Mouse (Mus musculus) heart, adult 9 months (tissue): Measurements from ENCODE around the gene Zfp536.
"Not testable (repeated sequence)": the region's sequence is repeated elsewhere in the genome, so short reads cannot be mapped to it uniquely, and the experiment has no call there.

Source experiments
- DNase-seq, 2 experiments: peaks; one replicate each; pipeline ENCODE4 v3.0.0; 2022; ENCODE audit warnings: low spot score in 2 of 2

The Zfp536 gene

DNA sequence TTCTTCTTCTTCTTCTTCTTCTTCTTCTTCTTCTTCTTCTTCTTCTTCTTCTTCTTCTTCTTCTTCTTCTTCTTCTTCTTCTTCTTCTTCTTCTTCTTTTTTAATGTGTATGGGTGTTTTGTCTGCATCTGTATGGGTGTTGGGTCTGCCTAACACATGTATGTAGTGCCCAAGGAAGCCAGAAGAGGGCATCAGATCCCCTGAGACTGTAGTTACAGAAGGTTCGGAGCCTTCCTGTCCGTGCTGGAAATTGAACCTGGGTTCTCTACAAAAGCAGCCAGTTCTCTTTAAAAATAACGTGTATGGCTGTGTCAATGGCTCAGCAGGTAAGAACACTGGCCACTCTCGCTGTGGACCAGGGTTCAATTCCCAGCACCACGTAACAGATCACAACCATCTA is 167.0 kb downstream of the Zfp536 start:
- no peak for DNase-seq

DNA sequence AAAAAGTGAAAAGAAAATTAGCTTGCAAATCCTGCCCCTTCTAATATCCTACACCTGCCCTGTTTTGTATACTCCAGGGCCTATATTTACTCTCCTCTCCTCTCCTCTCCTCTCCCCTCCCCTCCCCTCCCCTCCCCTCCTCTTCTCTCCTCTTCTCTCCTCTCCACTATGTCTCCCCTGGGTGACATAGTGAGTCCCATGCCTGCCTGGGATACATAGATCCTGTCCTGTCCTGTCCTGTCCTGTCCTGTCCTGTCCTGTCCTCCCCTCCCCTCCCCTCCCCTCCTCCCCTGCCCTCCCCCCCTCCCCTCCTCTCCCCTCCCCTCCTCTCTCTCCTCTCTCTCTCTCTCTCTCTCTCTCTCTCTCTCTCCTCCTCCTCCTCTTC is 169.9 kb downstream of the Zfp536 start:
- DNase-seq = not testable (repeated sequence)

DNA sequence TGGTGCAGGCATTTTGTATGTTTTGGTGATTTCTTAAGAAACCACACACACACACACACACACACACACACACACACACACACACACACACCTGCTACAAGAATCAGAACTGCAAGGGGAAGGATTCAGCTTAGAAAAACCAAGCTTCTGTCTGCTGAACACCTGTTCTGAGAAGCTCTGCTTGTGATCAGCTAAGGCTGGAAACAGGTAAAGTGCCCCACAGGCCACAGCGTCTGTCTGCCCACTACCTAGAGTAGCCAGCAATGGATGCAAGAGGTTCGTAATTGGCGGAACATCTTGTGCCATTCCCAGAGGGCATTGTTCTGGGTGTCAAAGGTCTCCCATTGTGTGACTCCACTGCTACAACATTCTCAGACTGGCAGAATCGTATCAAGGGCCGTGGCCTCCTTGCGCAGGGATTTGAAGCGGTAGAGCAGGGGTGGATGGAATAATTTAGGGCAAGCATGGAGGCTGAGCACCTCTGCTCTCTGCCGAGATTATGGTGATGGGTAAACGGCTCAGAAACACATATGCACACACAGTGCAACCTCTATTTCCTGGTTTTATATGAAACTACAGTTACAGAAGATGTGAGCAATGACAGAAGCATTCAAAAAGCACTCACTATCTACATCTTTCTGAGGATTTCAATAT is 170.4 kb downstream of the Zfp536 start:
- DNase-seq = no peak

DNA sequence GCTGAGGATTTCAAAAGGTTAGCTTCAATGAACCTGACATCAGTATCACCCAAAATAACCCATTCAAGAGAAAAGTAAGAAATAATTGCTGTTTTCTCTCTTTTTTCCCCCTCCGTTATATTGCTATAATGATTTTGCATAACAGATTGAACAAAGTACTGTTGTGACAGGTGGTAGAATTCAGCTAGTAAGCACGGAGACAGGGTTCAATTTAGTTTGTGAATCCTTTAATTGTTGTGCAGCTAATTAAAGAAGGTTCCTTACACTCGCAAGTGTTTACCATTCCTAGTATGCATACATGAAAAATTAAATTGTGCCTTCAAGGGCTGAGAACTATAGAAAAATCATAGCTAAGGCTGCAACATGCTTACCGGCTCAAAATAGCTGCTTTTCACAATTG is 173.1 kb downstream of the Zfp536 start:
- no peak for DNase-seq

DNA sequence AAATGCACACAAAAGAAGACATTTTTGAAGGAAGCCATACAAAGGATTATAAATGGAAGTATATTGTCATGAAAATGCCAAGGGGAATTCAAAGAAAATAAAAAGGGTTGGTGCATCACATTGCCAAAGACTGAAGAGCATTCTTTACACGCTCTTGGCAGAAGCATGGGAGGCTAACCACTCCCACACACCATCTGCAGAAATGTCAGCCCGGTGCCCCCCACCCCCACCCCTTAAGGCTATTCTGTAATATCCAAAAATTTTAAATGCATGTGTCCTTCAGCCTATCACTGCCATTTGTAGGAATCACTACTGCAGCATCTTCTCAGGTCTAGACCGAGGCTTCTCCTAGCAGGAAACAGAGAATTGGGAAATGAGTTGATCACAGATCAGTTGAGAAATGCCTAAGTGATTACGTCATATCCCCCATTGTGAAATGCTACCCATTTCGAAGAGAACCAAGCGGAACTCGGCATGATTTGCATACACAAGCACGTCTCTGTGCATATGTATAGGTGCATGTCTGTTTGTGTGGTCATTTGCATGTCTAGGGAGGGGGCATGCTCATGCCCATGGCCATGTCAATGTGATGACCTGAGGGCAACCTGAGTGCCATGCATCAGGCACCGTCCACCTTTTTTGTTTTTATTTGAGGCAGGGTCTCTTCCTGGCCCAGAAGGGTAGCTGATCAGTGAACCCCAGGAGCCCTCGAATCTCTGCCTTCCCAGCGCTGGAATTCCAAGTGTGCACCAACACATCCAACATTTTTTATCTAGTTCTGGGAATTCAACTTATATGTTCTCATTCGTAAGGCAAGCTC is 179.0 kb downstream of the Zfp536 start:
- DNase-seq = no peak

DNA sequence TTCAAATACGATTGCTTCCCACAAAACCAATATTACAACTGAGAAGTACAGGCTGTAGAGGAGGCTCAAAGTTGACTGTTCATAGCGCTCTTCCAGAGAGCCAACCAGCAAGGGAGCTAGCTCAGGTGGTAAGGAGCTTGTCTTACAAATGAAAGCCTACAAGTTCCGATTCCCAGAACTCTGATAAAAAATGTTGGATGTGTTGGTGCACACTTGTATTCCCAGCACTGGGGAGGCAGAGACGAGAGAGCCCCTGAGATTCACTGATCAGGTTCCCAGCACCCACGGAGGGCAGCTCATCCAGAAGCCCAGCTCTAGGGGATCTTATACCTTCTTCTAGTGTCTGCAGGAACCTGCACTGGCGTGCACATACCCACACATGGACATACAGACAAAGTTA is 179.9 kb downstream of the Zfp536 start:
- DNase-seq = no peak

DNA sequence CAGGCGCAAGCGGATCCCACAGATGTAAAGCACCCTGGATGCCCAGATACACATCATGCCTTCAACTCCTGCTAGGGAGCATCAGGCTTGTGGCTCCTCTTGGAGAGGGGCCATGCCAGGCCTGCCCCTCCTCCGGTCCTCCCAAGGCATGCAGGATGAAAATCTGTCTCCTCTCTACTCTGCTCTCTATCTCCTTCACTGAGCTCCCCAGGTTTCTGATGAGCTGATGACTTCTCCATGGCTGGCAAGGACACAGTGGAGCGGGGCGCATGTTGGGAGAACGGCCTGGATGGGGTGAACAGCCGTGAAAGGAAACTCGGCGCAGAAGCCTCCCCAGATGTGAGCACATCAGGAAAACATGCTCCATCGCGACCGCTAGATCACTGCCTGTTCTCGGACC is 186.7 kb downstream of the Zfp536 start:
- no peak for DNase-seq

DNA sequence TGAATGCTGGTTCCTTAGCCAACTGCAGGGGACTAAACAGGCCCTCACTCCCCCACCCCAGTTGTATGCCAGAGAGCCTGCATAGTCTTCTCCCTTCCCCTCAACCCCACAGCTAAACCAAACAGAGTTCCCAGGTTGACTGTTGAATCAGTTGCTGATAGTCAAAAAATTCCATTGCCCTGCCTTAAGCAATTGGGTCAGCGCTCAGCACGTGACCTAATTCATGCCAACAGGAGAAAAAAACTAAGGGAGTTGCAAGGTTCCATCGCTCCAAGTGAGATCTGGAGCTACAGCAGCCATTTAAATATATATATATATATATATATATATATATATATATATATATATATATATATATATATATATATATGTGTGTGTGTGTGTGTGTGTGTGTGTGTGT is 192.2 kb downstream of the Zfp536 start:
- DNase-seq = no peak

DNA sequence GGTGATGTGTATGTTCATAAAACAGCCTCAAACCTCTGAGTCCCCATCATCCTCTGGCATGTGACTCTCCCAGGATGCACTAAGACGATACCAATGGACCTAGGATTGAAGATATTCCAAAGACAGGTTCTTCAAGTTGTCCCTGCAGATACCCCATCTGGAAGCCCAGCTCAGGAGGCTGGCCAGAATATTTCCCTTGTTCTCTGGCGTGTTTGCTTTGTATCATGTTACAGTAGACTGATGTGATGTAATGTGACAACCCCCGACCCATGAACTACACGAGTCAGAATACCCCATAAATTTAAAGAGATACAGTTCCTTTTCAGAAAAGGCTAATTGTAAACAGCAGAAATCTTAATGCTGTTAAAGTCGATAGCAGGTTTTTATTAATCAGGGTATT is 192.9 kb downstream of the Zfp536 start:
- DNase-seq = no peak

DNA sequence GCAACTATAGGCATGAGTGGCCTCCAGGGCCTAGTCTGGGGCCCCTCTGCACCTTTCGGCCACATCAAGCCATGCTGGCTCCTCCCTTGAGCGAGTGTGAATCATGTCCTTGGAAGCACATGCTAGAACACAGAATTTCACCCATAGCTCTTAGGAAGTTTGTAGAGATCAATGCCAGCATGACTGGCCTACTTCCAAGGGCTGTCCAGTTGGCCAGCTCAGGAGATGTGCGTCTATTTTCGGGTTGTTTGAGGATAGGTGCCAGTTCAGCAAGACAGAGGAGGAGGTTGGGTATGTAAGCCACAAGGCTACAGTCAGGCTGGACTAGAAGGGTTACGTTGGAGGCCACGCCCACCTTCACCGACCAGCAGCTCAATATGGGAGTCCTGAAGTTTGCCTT is 201.4 kb downstream of the Zfp536 start:
- DNase-seq = peak; percentile 41 to 56

DNA sequence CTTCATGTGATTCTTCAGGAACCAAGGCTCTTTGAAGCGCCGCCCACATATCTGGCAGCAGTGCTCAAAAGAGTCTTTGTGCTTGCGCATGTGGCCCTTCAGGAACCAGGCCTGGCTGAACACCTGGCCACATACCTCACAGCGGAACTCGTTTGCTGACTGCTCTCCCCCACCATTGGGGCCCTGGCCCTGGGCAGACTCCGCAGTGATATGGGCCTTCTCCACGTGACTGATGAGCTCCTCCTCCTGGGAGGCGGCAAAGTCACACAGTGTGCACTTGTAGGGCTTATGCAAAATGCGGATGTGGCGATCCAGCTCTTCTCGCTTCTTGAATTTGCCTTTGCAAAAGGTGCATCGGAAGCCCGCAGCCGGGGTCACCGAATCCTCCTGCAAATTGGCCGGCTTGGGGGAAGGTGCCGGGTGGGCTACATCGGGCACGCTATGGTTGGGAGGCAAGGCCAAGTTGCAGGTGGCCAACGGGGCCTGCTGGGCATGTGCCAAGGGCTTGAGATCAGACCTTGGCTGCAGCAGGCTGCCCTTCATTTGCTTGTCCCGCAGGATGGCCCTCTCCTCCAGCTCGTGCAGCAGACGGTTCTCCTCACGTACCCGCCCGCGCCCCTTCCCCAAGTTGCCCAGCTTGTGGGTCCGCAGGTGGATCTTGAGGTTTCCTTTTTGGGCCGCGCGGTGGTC is 204.5 kb downstream of the Zfp536 start:
- no peak for DNase-seq

DNA sequence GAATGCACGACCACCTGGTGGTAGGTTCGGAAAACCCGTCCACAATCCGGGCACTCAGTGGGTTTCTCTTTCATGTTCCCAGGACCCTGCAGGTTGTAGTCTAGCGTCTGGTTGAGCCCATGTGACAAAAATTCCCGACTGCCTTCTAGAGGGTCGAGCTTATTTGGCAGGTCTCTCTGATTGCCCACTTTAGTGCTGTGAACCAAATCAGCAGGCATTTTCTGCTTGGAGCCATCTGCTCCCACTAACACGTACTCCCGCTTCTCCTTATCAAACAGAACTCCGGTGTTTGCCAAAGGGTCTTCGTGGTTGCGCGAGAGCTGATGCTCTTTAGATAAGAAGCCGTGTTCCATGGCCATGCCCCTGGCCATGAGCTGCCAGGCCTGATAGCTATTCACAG is 205.4 kb downstream of the Zfp536 start:
- no peak for DNase-seq

DNA sequence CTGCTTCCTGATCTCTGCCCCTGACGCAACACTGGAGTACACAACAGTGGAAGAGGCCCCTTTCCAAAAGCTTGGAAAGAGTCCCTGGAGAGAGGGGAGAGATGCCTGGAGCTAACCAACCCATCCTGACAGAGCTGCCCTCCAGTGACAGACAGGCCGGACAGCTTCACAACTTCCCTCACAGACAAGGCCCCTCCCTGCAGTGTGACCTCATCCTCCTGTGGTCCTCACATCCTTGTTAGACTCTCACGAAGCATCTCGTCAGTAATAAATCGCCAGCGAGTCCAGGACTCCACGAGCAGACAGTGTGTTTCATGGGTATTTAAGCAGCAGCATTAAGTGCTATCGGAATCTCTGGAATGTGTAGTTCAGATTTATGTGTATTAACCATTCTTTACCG is 207.4 kb downstream of the Zfp536 start:
- no peak for DNase-seq

DNA sequence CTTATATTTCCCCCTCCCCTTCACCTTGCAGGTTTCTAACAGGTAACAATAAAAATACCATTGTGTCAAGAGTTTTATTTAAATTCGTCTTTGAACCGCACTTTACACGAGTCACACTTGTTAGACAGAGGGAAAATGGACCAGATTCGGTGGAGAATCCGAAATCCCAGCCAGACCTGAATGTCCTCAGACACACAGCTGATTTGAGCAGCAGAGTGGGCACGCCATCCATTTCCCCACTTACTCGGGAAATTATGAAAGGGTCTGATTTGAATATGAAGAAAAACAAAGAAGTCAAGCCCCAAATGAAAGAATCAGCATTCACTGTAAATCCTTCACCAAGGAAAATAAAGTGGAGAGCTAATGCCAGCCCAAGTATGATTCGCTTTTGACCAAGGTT is 208.1 kb downstream of the Zfp536 start:
- no peak for DNase-seq

DNA sequence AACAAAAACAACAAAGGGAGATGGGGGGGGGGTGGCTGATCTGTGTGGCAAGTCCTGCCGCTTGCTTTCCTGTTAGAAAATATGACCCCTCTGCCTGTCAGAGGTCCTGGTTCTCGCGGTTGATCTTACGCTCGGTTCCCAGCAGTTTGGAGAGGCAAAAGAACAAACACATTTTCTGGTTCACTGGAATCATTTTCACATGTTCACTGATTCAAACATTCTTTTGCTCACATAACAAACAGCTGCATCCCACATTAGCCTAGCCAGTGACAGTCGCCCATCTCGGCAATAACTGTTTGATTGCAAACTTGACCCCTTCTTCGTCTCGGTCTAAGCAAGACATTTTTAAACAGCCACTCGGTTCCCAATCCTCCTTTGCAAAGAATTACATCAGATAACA is 208.8 kb downstream of the Zfp536 start:
- DNase-seq = no peak

DNA sequence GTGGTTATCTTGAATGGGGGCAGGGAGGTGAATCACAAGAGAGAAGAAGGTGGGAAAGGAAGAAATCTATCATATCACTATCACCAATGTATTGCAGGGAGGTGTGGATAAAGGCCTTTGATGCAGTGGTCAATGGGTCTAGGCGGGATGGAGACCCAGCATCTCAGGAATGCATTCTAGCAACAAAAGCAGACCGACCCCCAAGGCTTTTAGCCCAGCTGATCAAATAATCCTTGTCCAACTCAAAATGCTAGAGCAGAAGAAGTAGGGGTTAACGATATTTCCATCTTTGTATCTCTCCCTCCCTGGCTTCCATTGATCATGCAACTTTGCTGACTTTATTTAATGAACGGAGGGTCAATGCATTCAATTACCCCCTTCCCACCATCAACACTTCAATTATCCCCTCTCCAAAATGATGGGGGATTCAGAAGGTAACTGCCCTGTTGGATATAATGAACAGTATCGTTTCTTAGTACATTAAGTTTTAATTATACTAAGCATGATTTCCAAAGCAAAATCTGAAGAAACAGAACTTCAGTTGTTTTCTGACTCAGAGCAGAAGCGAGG is 209.5 kb downstream of the Zfp536 start:
- no peak for DNase-seq

DNA sequence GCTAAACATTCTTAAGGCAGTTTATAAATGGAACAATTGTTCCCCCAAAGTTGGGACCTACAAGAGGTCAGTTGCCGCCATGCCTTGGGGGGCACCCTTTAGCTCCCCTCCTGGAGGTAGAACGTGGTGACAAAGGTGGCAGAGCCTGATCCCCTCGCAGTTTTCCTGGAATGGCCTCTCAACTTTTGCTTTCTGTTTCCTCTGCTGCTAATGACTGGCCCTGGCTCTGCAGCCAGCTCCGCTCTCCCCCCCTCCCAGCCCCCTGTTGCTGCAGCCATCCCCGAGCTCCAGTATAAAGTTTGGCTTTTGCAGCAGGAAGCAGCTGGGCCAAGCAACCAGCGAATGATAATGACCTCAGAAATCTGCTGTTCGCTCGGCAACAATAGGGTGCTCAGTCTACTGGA is 210.3 kb downstream of the Zfp536 start:
- peak; percentile 62 to 75 for DNase-seq

DNA sequence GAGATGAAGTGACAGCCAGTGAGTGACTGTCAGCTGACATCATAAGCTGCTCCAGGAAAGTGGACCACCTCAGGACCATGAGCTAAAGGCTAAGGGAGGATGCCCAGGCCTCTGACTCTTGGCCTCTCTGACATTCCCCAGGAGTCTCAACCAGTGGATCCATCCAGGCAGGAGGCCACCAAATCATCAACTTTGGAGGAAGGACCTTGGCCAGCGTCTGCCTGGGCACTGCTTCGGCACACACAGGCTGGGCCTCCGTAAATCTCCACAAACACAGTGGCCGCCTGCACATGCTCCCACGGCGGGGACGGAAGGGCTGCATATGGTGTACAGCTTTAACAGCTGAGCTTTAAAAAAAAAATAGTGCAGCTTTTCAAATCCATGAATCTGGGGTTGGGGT is 210.9 kb downstream of the Zfp536 start:
- DNase-seq = peak in 1 of 2 experiments; percentile 4

DNA sequence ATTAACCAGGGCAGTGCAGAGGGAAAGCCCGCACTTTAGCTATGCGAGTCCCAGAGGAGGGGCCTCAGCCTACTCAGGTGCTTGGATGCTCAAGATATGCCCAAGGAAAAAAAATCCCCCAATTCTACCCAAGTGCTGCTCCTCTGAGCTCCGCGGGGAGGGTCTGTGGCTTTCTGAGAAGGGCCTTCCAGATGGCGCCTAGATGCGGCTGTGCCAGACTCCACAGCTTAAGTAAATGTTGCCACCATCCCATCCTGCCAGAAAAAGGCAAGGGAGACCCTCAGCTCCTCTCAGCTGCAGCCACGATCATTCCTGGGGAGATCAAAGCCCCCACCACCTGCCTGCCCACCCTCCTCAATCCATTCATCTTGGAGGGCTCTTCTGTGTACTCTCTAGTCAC is 212.9 kb downstream of the Zfp536 start:
- DNase-seq = no peak

DNA sequence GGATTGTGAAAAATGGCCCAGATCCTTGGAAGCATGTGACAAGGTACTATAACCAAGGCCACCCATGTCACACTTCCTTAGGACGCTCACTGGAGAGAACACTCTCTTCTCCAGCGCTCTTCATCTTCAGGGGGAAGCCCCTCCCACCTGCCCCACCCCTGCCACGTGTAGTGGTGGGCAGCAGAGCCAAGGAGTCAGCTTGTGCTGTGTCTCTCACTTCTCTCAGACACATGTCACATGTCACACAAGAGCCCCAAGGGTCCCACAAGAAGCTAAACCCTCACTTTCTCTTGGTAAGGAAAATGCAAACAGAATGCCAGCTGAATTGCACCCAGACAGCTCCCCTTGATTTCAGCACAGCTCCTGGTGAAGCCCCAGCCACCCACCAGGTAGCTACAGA is 213.6 kb downstream of the Zfp536 start:
- no peak for DNase-seq

DNA sequence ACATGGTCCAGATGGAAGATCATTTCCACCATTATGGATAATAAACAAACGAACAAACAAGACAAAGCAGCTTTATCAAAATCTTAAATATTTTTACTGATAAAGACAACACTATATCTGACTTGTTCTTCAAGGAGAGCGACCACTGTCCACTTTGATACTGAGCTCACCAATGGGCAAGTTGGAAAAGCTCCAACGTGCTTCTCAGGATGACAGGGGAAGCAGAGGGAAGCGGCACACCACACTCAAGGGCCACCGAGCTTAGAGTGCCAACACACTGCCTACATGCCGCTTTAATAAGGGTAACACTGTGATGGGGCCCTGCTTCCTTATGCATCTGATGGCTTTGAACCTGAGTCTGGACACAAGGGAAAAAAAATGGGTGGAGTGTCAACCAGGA is 214.1 kb downstream of the Zfp536 start:
- DNase-seq = no peak

DNA sequence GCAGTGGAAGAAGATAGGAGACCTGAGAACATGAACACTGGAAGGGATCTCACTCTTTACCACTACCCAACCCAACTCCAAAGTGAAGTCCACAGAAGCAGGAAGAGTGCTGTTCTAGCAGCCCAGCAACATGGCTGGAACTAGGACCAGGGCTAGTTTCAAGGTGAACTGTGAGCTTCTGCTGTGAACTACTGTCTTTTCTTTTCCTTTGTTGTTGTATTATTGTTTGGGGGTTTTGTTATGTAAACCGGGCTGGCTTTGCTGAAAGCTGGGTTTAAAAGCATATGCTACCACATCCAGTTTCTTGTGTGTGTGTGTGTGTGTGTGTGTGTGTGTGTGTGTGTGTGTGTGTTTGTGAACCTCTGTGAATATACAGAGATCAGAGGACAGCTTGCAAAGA is 216.6 kb downstream of the Zfp536 start:
- DNase-seq = no peak

DNA sequence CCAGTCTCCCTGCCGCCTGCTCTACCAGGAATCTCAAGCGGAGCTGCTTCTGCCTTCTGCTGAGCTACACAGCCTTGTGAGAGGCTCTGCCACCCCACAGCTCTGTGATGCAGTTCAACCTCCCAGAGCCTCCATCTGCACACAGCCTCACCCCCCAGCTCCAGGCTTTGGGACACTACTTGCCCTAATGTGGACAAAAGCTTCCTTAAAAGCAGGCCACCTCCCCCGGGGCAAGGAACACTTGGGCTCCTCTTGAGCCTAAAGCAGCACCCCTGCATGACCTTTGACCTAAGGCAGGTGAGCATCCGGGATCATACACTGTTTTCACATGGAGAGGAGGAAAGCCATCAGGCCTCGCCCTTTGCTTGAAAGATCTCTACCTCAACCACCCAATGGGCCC is 219.0 kb downstream of the Zfp536 start:
- DNase-seq = no peak
